Mouse (Mus musculus): Measurements from ENCODE around the gene Cxcl15. TPM values are rescaled to one million over a fixed set of nuclear protein-coding genes. Genes with fewer than 3 reads are reported as not detected.
A peak's percentile ranks its signal among the peaks of the same experiment; 100 is the strongest.

Cxcl15 gene
- polyA plus RNA-seq, 1 experiment: not detected

DNA sequence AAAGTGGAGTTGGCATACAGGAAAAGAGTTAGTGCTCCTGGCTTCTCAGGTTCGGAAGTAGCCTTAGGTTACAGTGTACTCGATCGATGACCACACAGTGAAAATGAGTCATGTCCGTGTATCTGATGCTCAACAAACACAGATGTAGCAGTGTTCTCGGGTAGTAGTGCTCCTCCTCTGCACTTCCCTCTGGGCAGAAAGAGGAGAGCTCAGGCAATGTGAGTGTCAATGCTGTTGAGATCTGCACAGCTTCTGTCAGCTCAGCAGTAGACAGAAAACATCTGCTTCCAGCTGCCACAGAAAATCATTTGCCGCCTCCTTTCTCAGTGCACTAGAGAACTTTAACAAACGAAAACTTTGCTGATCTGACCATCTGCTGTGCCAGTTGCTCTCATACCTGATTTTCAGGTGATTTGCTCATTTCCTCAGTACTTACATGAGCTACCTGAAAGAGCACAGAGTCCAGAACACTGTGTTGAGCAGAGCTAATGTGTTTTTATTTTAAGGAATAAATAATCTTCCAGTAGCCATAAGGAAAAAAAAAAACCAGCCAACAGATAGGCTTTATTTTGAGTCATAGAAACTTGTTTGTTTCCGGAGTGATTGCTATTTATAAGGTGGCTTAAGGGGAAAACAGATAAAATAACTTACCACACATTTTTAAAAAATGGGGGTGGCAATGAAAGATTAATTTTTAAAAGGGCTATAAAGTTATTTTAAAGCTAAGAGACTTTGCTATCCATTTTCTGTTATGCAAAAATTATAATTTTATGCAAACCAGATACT is 28.3 kb upstream of the Cxcl15 start:
- H3K4me1 ChIP-seq (ENCODE audit: control insufficient read depth, insufficient read depth, low read length): peaks cover 23% of the 10 kb centered on the region
- TF ChIP-seq POLR2A (IDR thresholded peaks at IDR 0.05; ENCODE audit: borderline replicate concordance, low read depth, low read length) (no peak), CTCF (IDR thresholded peaks at IDR 0.05; ENCODE audit: low read depth, low read length) (no peak)
- no peak overlapping the region for H3K4me3 ChIP-seq (ENCODE audit: insufficient read depth, low read length)
- no peak overlapping the region for H3K27ac ChIP-seq (ENCODE audit: insufficient read depth, low read depth, low read length)

- H3K4me1 ChIP-seq (ENCODE audit: control insufficient read depth, insufficient read depth, low read length): peaks cover 36% of the 10 kb centered on the region
- no peak within 1 kb of the TSS for H3K4me3 ChIP-seq (ENCODE audit: insufficient read depth, low read length)
- TF ChIP-seq CTCF (IDR thresholded peaks at IDR 0.05; ENCODE audit: low read depth, low read length) (no peak), POLR2A (IDR thresholded peaks at IDR 0.05; ENCODE audit: borderline replicate concordance, low read depth, low read length) (no peak)
- H3K27ac ChIP-seq (ENCODE audit: insufficient read depth, low read depth, low read length): no peak within 1 kb of the TSS
Observed at GRCm38 (mm10) chr5:90768218-90768617, 26.1 kb upstream of the Cxcl15 start, which contains the start of gene Ppbp. Gene Ppbp, plus strand, starts transcription at chr5:90768518.

- Histone ChIP-seq H3K27ac (ENCODE audit: insufficient read depth, low read depth, low read length) (peak overlapping the region; percentile 97), H3K4me1 (ENCODE audit: control insufficient read depth, insufficient read depth, low read length) (peaks cover 36% of the 10 kb centered on the region), H3K4me3 (ENCODE audit: insufficient read depth, low read length) (no peak overlapping the region)
- TF ChIP-seq POLR2A (IDR thresholded peaks at IDR 0.05; ENCODE audit: borderline replicate concordance, low read depth, low read length): no peak
- TF ChIP-seq CTCF (IDR thresholded peaks at IDR 0.05; ENCODE audit: low read depth, low read length): no peak
Observed at GRCm38 (mm10) chr5:90771369-90771768, 23.0 kb upstream of the Cxcl15 start.

- Histone ChIP-seq H3K4me3 (ENCODE audit: insufficient read depth, low read length) (peak within 1 kb of the TSS; percentile 62), H3K27ac (ENCODE audit: insufficient read depth, low read depth, low read length) (peak within 1 kb of the TSS; percentile 97), H3K4me1 (ENCODE audit: control insufficient read depth, insufficient read depth, low read length) (peaks cover 37% of the 10 kb centered on the region)
- TF ChIP-seq POLR2A (IDR thresholded peaks at IDR 0.05; ENCODE audit: borderline replicate concordance, low read depth, low read length) (no peak), CTCF (IDR thresholded peaks at IDR 0.05; ENCODE audit: low read depth, low read length) (no peak)
Observed at GRCm38 (mm10) chr5:90771880-90772653, 22.3 kb upstream of the Cxcl15 start, which contains the start of gene Pf4. Gene Pf4, plus strand, starts transcription at chr5:90772435.

DNA sequence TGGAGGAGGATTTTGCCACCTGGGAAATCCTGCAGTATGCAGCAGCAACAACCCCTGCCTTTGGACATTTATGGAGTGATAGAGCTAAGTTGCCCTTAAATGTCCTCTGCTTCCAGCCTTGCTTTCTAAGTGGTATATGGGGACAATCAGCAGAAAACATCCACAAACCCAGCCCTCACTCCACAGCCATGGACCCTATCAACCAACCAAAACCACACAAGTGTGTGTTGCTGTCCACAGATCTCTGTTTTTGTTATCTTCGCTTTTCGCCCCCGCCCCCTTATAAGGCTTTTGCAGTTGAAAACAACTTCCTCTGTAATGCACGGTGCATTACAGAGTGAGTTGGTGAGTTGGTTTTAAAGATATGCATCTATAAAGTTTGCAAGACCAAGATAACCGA is 18.8 kb upstream of the Cxcl15 start:
- H3K4me3 ChIP-seq (ENCODE audit: insufficient read depth, low read length): no peak overlapping the region
- no peak overlapping the region for H3K27ac ChIP-seq (ENCODE audit: insufficient read depth, low read depth, low read length)
- peaks cover 26% of the 10 kb centered on the region for H3K4me1 ChIP-seq (ENCODE audit: control insufficient read depth, insufficient read depth, low read length)
- TF ChIP-seq POLR2A (IDR thresholded peaks at IDR 0.05; ENCODE audit: borderline replicate concordance, low read depth, low read length) (no peak), CTCF (IDR thresholded peaks at IDR 0.05; ENCODE audit: low read depth, low read length) (no peak)

DNA sequence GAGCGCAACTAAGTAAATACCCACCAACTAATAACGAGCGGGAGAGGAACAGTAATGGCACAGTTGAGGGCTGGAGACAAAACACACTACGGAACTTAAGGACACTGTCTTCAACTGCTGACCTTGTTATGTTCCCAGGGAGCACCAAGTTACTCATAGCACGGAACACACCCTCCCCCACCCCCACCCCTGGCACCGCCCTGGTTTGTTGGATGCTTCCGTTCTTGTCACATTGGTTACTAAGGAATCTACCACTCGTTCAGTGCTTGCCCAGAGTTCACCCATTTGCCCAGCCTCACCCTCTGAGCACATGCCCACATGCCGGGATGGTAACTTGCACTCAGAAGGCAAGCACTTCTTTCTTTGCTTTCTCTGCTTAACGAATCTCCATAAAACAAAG is 16.7 kb upstream of the Cxcl15 start:
- H3K27ac ChIP-seq (ENCODE audit: insufficient read depth, low read depth, low read length): no peak overlapping the region
- peaks cover 13% of the 10 kb centered on the region for H3K4me1 ChIP-seq (ENCODE audit: control insufficient read depth, insufficient read depth, low read length)
- no peak for TF ChIP-seq CTCF (IDR thresholded peaks at IDR 0.05; ENCODE audit: low read depth, low read length)
- no peak for TF ChIP-seq POLR2A (IDR thresholded peaks at IDR 0.05; ENCODE audit: borderline replicate concordance, low read depth, low read length)
- no peak overlapping the region for H3K4me3 ChIP-seq (ENCODE audit: insufficient read depth, low read length)

- H3K4me3 ChIP-seq (ENCODE audit: insufficient read depth, low read length): no peak overlapping the region
- TF ChIP-seq CTCF (IDR thresholded peaks at IDR 0.05; ENCODE audit: low read depth, low read length): no peak
- TF ChIP-seq POLR2A (IDR thresholded peaks at IDR 0.05; ENCODE audit: borderline replicate concordance, low read depth, low read length): no peak
- H3K4me1 ChIP-seq (ENCODE audit: control insufficient read depth, insufficient read depth, low read length): peaks cover 9% of the 10 kb centered on the region
- H3K27ac ChIP-seq (ENCODE audit: insufficient read depth, low read depth, low read length): no peak overlapping the region
Observed at GRCm38 (mm10) chr5:90778856-90779255, 15.5 kb upstream of the Cxcl15 start.

DNA sequence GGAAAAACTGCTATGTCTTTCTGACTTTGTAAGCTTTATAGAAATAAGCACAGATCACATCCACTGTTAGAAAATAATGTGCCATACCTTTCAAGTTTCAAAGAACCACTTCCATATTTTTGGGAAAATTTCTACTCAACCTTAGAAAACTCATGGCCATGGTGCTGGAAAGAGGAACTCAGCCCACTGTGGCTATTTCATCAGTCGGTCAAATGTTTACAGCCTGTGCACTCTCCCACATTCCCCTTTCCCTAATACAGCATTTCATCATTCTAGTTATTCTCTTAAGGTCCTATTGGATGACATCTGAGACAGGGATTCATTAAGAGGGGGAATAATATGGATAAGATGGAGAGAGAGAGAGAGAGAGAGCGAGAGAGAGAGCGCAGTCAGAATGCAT is 10.6 kb upstream of the Cxcl15 start:
- Histone ChIP-seq H3K4me1 (ENCODE audit: control insufficient read depth, insufficient read depth, low read length) (peaks cover 5% of the 10 kb centered on the region), H3K27ac (ENCODE audit: insufficient read depth, low read depth, low read length) (no peak overlapping the region), H3K4me3 (ENCODE audit: insufficient read depth, low read length) (no peak overlapping the region)
- no peak for TF ChIP-seq CTCF (IDR thresholded peaks at IDR 0.05; ENCODE audit: low read depth, low read length)
- no peak for TF ChIP-seq POLR2A (IDR thresholded peaks at IDR 0.05; ENCODE audit: borderline replicate concordance, low read depth, low read length)

DNA sequence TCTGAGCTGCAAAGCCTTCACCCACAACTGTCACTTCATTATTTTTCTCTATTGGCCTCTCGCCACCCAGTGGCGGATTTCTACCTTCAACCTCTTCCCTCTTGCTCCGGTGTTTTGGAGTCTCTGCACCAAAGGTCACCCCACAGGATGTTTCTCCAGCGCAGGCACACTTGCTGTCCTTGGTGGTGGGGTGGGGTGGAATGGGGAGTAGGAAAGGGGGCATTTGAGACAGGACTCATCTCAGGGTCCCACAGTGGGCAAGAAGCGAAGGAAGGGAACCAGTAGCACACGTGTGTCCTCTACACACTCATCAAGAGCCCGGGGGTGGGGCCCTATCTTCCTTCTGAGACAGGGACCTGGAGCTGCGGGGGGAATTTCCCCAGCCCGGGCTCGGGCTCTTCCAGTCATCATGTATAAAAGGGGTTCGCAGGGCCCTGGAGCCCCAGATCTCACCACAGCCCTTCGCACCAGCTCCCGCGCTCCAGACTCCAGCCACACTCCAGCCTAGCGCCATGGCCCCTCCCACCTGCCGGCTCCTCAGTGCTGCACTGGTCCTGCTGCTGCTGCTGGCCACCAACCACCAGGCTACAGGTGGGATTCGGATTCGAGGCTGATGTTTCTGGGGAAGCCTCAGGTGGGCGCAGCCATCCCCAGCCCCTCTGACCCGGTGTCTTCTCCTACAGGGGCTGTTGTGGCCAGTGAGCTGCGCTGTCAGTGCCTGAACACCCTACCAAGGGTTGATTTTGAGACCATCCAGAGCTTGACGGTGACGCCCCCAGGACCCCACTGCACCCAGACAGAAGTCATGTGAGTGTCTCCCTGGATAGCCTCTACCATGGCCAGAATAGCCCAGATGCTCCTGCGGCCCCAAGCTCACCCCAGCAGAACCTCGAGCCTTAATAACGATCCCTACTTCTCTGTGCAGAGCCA is 8.4 kb upstream of the Cxcl15 start, which contains the start of gene Cxcl3:
Gene Cxcl3, plus strand, starts transcription at position 445 of the 930 bp plus-strand sequence.
- Histone ChIP-seq H3K4me1 (ENCODE audit: control insufficient read depth, insufficient read depth, low read length) (peaks cover 18% of the 10 kb centered on the region), H3K27ac (ENCODE audit: insufficient read depth, low read depth, low read length) (no peak within 1 kb of the TSS), H3K4me3 (ENCODE audit: insufficient read depth, low read length) (no peak within 1 kb of the TSS)
- no peak for TF ChIP-seq POLR2A (IDR thresholded peaks at IDR 0.05; ENCODE audit: borderline replicate concordance, low read depth, low read length)
- TF ChIP-seq CTCF (IDR thresholded peaks at IDR 0.05; ENCODE audit: low read depth, low read length): peak; percentile 32; the same call in 1 of the 2 replicates
